Mouse (Mus musculus) left cerebral cortex, adult 11 months (tissue): Measurements from ENCODE around the gene Fars2.
"Not testable (repeated sequence)": the region's sequence is repeated elsewhere in the genome, so short reads cannot be mapped to it uniquely, and the experiment has no call there.

Experiments used
- DNase-seq: peaks from one replicate; pipeline ENCODE4 v3.0.0; 2022; ENCODE audit warnings: low spot score

The Fars2 gene

DNA sequence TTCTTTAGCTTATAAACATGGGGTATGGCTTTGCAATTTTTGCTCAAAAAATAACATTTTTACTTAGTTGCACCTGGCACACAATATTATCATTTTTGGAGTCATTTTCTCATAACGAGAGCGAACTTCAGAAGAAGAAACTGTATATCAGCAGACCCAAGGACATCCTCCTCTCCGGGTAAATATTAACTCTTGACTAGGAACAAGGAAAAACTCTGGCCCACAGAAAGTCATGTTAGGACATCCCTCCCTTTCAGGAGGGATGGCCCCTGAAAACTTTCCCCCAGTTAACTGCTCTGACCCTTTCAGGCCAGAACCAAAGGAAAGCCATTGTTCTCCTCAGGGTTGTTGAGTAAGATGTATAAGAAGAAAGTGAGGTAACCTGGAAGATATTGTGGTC lies 348.9 kb downstream of the Fars2 start:
- DNase-seq, result not testable (repeated sequence)

DNA sequence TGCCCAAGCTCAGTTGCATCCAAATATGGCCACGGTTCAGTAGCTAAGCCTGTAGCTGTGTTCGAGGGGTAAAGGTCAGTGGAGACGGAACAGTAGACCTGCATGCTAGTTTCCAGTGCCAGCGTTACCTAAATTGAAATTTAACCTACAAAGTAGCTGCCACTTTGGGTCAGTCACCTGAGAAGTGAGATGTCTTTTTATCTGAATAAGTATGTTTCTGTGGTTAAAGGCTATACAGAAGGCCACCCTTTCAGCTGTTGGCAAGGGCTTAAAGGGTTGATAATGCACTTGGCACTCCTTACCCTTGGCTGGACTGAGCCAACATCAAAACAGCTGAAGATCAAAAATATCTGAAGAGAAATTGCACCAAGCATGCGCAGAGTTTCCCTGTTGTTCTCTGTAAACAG lies 349.3 kb downstream of the Fars2 start:
- DNase-seq, result no peak

DNA sequence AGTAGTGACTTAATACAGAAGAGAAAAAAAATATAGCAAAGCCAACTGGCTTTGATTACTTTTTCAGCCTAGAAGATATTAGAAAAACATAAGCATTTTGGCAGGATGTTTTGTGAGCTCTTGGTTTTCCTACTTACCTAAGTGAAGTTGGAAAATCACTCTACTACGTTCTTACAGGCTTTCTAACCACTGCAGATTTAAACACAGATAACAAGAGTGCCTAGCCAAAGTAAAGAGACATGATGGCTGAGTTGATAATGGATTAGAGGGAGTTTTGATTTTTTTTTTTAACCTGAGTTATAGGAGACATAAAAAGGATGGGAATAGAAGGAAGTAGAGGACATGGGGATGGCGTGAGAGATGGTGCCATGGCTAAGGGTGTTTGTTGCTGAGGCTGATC lies 350.6 kb downstream of the Fars2 start:
- DNase-seq, result no peak

DNA sequence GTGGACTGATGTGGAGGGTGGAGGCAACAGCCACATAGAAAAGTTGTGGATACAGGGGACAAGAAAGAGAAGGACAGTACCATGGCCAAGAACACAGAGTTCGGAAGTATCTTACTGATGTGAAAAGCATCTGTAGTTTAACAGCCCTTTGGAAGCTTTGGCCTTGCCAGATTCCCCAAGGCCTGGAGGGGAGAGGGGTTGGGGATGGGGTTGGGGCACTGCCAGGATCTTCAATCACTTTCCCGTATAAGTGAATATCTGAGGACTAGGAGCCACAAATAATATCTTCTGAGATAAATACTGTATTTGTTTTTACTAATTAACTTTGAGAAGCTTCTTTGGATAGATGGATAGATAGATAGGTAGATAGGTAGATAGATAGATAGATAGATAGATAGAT lies 351.8 kb downstream of the Fars2 start:
- no peak for DNase-seq

DNA sequence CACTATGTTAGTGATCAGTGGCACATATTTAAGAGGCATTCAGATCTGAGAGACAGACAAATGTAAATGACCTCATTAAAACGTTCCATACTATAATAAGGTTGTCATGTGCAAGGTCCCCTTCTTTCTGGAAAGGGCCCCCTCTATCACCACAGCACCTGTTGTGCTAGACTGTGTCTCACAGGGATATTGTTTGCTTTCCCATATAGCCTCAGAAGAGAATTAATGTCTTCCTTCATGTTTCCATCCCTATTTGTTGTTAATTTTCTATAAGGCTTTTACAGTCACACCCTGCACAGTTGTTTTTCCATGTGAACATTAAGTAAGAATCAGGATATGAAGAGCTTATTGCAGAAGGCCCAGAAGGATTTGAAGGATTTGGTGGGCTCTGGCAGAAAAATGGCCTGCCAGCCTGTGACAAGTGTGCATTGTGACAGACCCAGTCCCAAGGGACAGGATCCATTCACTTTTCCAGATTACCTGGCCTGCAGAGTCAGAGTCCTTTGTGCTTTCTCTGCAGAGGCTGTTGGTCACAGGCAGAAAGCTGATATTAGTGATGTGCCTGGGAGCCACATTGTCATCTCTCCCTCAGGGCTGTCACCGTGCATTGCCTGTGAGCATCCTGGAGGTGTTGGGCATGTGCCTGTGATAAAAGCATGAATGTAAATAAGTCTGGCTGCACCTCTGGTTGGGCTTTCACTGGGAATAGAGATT lies 352.4 kb downstream of the Fars2 start:
- no peak for DNase-seq

DNA sequence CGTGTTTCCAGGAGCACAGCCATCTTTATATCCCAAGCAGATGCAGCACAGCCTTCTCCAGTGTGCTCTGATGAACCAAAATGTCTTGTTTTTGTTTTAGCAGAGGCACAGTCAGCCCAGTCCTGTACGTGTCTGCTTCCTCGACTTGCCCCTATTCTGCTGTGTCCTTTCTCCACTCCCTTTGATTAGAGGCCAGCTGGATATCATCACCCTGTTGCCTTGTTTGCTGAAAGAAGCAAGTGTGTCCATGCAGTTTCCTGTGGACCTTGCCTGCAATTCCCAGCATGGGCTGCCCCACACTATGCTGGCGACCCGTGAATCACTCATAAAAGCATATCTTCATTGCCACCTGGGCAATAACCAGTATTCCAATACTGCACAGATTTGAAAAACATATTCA lies 360.4 kb downstream of the Fars2 start:
- no peak for DNase-seq

DNA sequence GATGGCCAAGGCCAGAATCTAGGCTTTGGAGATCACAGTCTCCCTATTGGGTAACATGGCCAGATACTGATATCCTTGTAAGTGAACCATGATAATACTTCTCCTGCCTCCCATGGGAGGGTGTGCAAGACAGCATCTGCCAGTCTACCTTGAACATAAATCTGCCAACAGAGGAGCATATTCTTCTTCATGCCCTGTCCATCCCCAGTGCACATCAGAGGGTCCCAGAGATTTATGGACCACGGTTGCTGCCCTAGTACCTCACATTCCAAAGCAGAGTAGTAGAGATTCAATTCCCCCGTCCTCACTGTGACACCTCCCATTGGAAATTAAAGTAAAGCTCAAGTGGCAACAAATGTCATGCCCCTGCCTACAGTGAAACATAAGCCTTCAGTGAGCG lies 361.0 kb downstream of the Fars2 start:
- DNase-seq, result no peak

DNA sequence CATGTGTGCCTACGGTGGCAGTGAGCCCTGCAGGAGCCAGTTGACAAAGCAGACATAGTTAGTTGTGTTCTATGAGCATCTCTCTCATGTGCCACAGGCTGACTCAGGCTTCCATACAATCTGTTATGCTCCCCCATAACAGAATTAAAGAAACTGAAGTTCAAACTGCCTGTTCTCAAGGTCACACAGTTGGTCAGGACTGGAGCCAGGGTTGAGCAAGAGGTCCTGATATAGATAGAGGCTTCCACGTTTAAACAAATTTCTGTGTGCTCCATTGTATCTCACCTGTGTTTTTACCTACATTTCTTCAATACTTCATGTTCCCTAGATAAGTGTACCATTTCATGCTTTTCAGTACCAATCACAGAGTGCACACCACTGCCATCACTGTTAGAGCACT lies 362.9 kb downstream of the Fars2 start:
- no peak for DNase-seq

DNA sequence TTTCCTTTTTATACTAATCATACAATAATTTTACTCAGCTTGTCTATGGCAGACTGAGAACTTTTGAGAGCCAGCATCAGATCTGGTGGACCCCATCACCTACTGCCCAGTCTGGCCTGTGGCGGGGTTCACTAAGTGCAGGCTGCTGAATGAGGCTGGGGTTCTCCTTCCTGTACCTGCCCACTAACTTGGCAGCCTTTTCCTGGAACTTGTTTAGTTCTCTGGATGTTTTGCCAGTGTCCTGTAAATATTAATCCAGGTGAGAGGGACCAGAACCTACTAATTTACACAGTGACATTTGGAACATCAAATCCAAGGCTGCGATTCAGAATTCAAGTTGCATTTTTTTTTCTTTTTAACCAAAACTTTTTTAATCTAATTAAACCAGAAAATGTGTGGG lies 367.2 kb downstream of the Fars2 start:
- DNase-seq, result no peak

DNA sequence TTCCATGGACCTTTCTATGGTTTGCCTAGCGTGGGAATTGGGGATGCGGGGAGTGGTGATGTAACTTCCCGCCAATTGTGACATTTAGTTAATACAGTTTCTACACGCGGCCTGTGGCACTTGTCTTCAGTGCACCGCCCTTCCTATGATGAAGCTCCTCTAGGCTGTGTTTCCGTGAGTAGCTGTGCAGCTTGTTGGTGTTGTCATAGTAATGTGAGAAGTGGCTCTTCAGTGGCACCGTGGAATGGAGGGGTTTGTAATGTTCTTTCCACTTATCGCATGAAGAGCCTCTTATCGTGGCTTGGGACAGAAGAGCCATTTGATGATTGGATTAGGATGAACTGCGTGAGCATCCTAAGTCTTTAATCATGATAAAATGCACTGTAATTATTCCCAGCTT lies 369.5 kb downstream of the Fars2 start:
- no peak for DNase-seq

DNA sequence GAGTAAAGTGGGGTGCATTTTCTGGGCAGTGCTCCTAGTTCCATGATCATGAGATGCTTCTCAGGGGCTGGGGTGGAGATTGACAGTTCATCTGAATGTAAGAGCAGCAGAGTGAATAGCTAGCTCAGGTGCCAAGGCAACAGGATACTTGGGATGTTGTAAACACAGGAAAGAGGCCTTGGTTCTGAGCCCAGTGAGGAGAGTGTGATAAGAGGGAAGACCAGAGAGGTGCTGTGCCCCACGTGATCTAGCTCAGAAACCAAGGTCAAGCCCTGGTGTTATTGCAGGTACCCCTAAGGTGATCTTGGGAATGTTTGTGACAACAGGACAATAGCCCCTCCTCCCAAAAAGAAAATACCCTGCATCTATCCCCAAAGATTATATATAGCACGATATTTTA lies 372.2 kb downstream of the Fars2 start:
- DNase-seq, result no peak

DNA sequence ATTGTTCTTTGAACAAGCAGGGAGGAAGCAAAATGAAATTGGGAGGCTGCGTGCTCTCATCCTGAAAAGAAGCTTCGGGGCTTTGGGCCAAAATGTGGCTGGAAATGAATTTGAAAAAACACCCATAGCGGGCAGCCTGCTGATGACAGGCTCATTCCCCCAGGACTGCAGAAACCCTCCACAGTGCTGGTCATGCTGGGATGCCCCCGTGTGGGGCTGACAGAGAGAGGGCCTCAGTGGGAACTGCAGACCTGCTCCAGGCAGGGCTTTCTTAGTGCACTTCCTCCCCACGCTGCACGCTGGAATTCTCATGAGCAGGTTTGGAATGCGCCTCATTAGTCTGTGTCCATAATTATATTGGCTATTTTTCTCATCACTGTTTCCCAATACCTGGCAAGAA lies 373.4 kb downstream of the Fars2 start:
- no peak for DNase-seq

DNA sequence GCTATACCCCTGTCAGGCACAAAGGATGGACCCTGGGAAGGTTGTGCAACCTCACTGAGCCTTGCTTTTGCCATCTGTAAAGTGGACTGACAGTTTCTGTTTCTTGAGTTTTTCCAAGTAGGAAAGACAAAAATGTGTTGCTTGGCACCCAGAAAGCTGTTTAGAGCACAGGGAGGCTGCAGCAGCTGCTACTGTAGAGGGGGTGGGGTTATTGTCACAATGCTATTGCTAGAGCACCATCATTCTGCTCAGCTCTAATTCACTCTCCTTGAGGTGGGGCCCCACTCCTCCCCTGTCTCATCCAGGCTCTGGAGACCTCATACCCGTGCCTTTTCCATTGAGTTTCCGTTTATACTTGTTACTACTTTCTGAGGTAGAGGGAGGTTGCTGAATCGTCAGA lies 375.2 kb downstream of the Fars2 start:
- no peak for DNase-seq

DNA sequence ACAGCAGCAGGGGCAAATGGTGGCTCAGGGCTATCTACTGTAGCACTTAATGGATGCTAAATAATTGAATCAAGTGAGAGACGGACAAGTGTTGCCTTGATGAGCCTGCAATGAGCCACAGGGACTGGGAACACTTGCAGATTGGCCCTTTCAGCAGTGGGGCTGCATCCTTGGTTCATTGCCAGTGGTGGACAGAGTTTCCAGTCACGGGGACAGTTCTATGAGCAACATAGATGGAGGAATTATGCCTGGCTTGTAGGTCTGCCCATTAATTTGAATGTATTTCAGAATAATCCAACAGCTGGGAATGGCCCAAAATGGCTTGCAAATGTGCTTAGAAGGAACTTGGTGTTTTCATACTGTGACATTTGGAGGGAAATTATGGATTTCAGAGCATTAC lies 376.1 kb downstream of the Fars2 start:
- no peak for DNase-seq

DNA sequence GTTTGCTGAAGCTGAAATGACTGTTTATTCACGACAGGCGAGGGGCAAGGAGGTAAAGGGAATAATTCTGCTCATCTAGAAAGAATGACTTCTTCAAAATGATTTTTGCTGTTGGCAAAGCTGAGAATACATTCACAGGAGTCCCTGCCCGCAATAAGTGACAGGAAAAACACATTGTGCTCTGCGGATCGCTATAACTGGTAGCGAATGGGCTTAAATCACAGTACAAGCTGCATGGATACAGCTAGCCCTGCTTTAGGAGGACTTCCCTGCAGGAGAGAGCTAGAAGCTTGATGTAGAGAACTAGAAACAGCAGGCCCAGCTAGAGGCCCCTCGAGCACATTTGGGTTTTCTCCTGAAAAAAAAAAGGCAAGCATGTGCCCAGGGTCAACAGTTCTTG lies 376.6 kb downstream of the Fars2 start:
- DNase-seq, result no peak

DNA sequence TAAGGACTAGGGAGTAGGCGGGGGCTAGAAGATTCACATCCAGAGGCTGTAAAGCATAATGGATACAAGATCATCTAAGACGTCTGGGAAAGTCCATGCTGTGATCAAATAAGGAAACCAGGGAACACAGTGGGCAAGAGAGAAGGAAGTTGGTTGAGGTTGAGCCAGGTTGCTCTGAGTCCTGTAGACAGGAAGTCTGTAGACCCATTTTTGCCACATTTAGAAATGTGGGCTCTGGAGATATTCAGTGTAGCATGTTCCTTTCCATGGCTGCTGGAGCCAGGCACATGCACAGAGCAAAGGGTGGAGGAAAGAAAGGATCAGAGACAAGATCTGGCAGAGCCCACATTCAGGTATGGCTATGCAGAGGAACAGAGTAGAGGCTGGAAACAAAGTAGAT lies 378.8 kb downstream of the Fars2 start:
- no peak for DNase-seq

DNA sequence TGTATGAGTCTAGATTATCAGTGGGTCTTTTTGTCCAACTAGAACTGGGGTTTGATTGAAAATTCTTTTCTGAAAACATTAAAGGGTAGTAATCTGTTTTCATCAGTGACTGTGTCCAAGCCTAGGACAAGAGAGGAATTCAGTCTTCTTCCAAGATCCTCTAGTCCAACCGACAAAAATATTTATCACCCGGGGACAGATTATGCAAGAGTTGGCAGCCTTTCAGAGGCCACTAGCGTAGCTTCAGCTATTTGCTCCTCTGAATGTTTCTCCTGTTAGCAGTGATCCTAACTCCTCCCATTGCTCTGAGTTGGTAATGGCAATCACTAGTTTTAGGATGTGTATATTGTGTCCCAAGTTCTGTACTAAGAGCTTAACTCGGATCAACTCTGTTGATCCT lies 380.1 kb downstream of the Fars2 start:
- DNase-seq, result no peak

DNA sequence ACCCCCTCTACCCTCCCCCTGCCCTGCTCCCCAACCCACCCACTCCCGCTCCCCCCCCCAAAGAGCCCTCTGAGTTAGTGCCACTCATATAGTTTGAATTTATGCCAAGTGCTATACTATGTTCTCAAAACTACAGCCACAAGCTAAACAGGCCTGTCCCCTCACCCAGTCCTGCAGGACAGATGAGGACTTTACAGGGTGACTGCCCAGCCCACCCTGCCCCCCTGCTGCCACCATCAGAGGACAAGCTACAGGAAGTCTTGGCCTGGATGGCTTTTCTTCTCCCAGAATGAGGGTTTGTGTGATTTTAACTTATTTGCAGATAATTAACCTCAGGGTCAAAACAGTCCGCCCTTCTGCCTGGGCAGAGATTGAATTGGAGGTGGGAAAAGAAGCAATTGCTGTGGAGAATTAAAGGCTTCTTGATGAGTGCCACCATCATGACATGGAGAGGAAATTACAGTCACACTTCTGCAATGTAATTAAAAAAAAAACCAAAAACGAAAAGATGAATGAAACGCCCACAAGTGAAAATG lies 383.2 kb downstream of the Fars2 start:
- no peak for DNase-seq

DNA sequence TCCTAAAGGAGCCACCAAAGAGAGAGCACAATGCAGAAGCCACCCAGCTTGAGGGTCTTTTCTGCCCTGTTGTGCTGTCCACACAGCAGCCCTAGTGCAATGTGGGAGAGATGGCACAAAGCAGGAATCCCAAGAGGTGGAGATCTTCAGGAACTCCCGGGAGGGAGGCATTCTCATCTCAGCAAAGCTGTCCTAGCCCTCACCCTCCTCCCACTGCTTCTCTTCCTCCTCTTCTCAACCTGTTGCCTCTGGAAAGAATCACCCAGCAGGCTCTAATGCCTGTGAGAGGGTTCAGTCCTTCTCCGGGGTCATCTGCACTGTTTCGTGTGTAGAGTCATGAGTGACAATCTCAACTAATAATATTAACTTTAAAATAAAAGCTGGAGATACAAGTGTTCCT lies 386.3 kb downstream of the Fars2 start:
- no peak for DNase-seq

DNA sequence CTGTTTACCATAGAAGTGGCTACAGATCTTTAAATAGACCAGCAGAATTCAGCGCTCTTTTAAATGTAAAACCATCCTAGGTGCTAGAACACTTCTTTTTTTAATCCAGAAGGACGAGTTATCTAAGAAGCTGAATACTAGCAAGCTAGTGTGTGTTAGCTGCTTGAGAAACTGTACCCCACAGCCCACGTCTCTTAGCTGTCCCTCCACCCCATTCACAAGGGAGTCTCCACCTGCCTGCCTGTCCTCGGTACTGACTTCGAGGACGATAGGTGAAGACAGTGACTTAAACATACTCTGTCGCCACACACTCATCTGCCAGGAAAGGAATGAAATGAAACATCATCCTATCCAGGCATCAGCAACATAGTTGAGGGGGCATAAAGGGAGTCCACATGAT lies 386.8 kb downstream of the Fars2 start:
- DNase-seq, result no peak

DNA sequence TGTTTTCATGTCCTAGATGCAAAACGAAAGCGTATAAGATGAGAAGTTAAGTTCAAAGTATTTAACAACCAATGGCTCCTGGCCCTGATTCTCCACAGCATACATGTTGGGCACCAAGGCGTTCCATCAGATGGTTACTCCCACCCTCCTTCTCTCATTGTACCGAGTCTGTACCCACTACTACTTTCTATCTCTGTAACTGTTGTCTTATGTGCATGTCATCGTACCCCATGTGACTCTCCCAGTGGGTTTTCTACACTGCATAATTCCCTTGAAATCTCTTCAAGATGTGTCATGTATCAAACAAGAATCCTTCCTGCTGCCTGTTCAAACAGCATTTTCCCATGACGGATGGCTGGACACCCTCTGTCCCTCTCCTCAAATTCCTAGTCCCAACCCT lies 388.5 kb downstream of the Fars2 start:
- no peak for DNase-seq

DNA sequence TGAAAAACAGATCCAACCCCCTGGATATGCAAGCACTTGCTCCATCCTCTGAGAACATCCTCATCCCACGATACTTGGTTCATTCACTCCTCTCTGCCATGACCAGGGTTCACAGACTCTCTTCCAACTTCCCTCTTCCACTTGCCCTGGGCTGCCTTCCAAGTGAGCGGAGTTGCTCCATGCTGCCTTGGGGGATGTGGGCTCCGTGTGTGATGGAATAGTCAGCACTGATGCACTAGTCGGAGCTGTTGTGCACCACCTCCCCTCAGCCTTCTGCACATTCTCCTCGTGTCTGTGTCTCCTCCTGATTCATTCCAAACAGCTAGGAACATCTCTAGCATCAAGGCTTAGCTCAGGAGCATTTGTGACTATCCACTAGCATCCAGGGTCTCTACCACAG lies 389.1 kb downstream of the Fars2 start:
- no peak for DNase-seq

DNA sequence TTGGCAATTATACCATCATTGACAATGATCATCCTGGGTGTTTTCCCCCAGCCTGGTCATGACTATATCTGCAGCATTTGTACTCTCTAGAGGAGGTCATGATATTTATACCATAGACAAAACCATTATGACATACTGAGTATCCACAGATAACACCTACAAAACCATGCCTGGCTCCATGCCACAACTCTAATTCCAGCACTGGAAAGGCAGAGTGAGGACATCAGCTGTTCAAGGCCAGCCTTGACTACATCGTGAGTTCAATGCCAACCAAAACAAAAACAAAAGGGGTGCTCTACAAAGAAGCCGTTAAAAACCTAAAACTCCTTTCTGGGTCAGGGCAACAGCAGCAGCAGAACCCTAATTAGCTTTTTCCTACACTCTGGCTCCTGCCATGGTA lies 392.9 kb downstream of the Fars2 start:
- DNase-seq, result no peak

DNA sequence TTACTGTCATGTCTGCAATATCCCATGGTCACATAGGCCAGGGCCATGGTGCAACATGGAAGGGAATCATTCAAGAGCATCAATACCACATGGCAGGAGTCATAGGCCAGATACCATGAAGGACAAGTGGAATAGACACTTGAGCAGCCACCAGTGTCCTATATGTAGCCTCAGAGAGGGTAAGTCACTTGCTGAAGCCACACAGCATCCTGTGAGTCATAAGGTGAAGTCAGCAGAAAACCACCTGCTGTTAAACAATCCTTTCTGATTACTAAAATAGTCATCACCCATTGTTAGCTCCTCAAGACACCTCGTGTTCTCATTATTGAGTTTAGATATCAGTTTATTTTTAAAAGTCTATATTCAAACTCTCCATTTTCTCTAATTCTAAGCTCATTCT lies 395.9 kb downstream of the Fars2 start:
- no peak for DNase-seq
